Mouse (Mus musculus) neural tube, embryonic 13.5 days (tissue): ENCODE data around the gene Fbxo47. TPM values are rescaled to one million over a fixed set of nuclear protein-coding genes. Genes with fewer than 3 reads are reported as not detected.

Experiments
- ATAC-seq: fragments of 200-750 bp; cut with Nextera tagmentation; 2 replicates; pipeline ENCODE4 v1.8.0; 2017; ENCODE audit warnings: low read depth, mild to moderate bottlenecking, moderate TSS enrichment, moderate library complexity
- H3K27ac ChIP-seq: fragments of 300-500 bp; sonication (generic); replicated peaks from 2 replicates; pipeline ENCODE4 v1.5.1; 2015; ENCODE audit warnings: moderate library complexity, mild to moderate bottlenecking, inconsistent platforms
- H3K27me3 ChIP-seq: fragments of 300-500 bp; sonication (generic); 2 replicates; pipeline ENCODE4 v1.6.1; 2015; ENCODE audit warnings: mild to moderate bottlenecking, inconsistent platforms
- H3K36me3 ChIP-seq: fragments of 300-500 bp; sonication (generic); 2 replicates; pipeline ENCODE4 v1.6.1; 2015; ENCODE audit warnings: mild to moderate bottlenecking, inconsistent platforms
- H3K4me1 ChIP-seq: fragments of 300-500 bp; sonication (generic); replicated peaks from 2 replicates; pipeline ENCODE4 v1.6.1; 2015; ENCODE audit warnings: inconsistent platforms
- H3K4me2 ChIP-seq: fragments of 300-500 bp; sonication (generic); 2 replicates; pipeline ENCODE4 v1.6.1; 2015; ENCODE audit warnings: inconsistent platforms, mild to moderate bottlenecking, moderate library complexity
- H3K4me3 ChIP-seq: fragments of 300-500 bp; sonication (generic); 2 replicates; pipeline ENCODE4 v1.5.1; 2015; ENCODE audit warnings: mild to moderate bottlenecking, inconsistent platforms
- H3K9ac ChIP-seq: fragments of 300-500 bp; sonication (generic); 2 replicates; pipeline ENCODE4 v1.6.1; 2015; ENCODE audit warnings: moderate library complexity, mild to moderate bottlenecking, inconsistent platforms
- H3K9me3 ChIP-seq: fragments of 300-500 bp; sonication (generic); 2 replicates; pipeline ENCODE4 v1.6.1; 2016; ENCODE audit warnings: inconsistent platforms
- WGBS: fragments of 180-500 bp; shearing (Covaris S2); methylation state at CpG from one replicate; pipeline ENCODE4 v1.1.7; 2015; 5-methylcytosine and 5-hydroxymethylcytosine counted together
- polyA plus RNA-seq: library from polyadenylated mRNA; unstranded; fragments of >200 nt; fragmentation: Nextera tagmentation; extraction: Ambion mirVana; gene quantifications from 2 replicates; pipeline ENCODE4 v1.2.1, GENCODE M21; 2015

Gene Fbxo47
- polyA plus RNA-seq, 1 experiment from 2014 or later: 0.53 TPM

GRCm38 (mm10) chr11:97808621-97809234 lies 75.2 kb downstream of the Fbxo47 start:
- H3K27ac ChIP-seq: peak overlapping the region; percentile 61
- WGBS: 46% methylated on average over 5 of the region's 5 CpGs
- no peak overlapping the region for H3K4me3 ChIP-seq
- no peak overlapping the region for H3K9ac ChIP-seq
- H3K4me1 ChIP-seq: peaks cover 98% of the 10 kb centered on the region
- no peak for ATAC-seq
- H3K36me3 ChIP-seq: peaks cover 37% of the 10 kb centered on the region
- no peaks in the 10 kb centered on the region for H3K27me3 ChIP-seq
- no peak overlapping the region for H3K4me2 ChIP-seq
- H3K9me3 ChIP-seq: no peaks in the 10 kb centered on the region

GRCm38 (mm10) chr11:97808093-97808492 lies 75.9 kb downstream of the Fbxo47 start:
- no peak overlapping the region for H3K4me3 ChIP-seq
- H3K9me3 ChIP-seq: no peaks in the 10 kb centered on the region
- peaks cover 30% of the 10 kb centered on the region for H3K36me3 ChIP-seq
- H3K27ac ChIP-seq: peak overlapping the region; percentile 73; the same call in 1 of the 2 replicates
- H3K27me3 ChIP-seq: no peaks in the 10 kb centered on the region
- no peak overlapping the region for H3K9ac ChIP-seq
- ATAC-seq: no peak
- 55% methylated on average over 2 of the region's 2 CpGs for WGBS
- peaks cover 97% of the 10 kb centered on the region for H3K4me1 ChIP-seq
- no peak overlapping the region for H3K4me2 ChIP-seq

- no peak overlapping the region for H3K4me3 ChIP-seq
- peaks cover 30% of the 10 kb centered on the region for H3K36me3 ChIP-seq
- H3K4me2 ChIP-seq: no peak overlapping the region
- peak overlapping the region; percentile 73 for H3K27ac ChIP-seq
- WGBS: 52% methylated on average over 6 of the region's 6 CpGs
- peaks cover 97% of the 10 kb centered on the region for H3K4me1 ChIP-seq
- no peaks in the 10 kb centered on the region for H3K27me3 ChIP-seq
- no peak for ATAC-seq
- no peaks in the 10 kb centered on the region for H3K9me3 ChIP-seq
- no peak overlapping the region for H3K9ac ChIP-seq
These were observed 76.3 kb downstream of the Fbxo47 start for GRCm38 (mm10) chr11:97807626-97808025.

GRCm38 (mm10) chr11:97806613-97806964 lies 77.4 kb downstream of the Fbxo47 start:
- 0 out of 2 replicates have a peak overlapping the region, but pooled peaks have one; percentile 3 for H3K4me3 ChIP-seq
- H3K9me3 ChIP-seq: no peaks in the 10 kb centered on the region
- 64% methylated on average over 7 of the region's 7 CpGs for WGBS
- peak overlapping the region; percentile 46 for H3K4me2 ChIP-seq
- H3K27me3 ChIP-seq: no peaks in the 10 kb centered on the region
- H3K4me1 ChIP-seq: peaks cover 97% of the 10 kb centered on the region
- no peak for ATAC-seq
- H3K27ac ChIP-seq: peak overlapping the region; percentile 71
- H3K36me3 ChIP-seq: peaks cover 30% of the 10 kb centered on the region
- H3K9ac ChIP-seq: peak overlapping the region; percentile 57; the same call in 1 of the 2 replicates

GRCm38 (mm10) chr11:97805662-97806612 lies 78.0 kb downstream of the Fbxo47 start:
- ATAC-seq: peak; percentile 37; the same call in 1 of the 2 replicates
- WGBS: 42% methylated on average over 15 of the region's 15 CpGs
- H3K9me3 ChIP-seq: no peaks in the 10 kb centered on the region
- peak overlapping the region; percentile 57 for H3K9ac ChIP-seq
- H3K4me1 ChIP-seq: peaks cover 97% of the 10 kb centered on the region
- H3K36me3 ChIP-seq: peaks cover 30% of the 10 kb centered on the region
- H3K27me3 ChIP-seq: no peaks in the 10 kb centered on the region
- 0 out of 2 replicates have a peak overlapping the region, but pooled peaks have one; percentile 3 for H3K4me3 ChIP-seq
- peak overlapping the region; percentile 71 for H3K27ac ChIP-seq
- peak overlapping the region; percentile 46 for H3K4me2 ChIP-seq

- no peaks in the 10 kb centered on the region for H3K9me3 ChIP-seq
- peak overlapping the region; percentile 35 for H3K9ac ChIP-seq
- peak overlapping the region; percentile 46 for H3K4me2 ChIP-seq
- H3K4me3 ChIP-seq: no peak overlapping the region
- WGBS: 25% methylated on average over 9 of the region's 9 CpGs
- H3K36me3 ChIP-seq: peaks cover 30% of the 10 kb centered on the region
- H3K27ac ChIP-seq: peak overlapping the region; percentile 71
- no peak for ATAC-seq
- no peaks in the 10 kb centered on the region for H3K27me3 ChIP-seq
- H3K4me1 ChIP-seq: peaks cover 92% of the 10 kb centered on the region
These were observed 78.9 kb downstream of the Fbxo47 start for GRCm38 (mm10) chr11:97804841-97805661.

GRCm38 (mm10) chr11:97803847-97804246 lies 80.1 kb downstream of the Fbxo47 start:
- H3K4me2 ChIP-seq: 0 out of 2 replicates have a peak overlapping the region, but pooled peaks have one; percentile 7
- 83% methylated on average over 5 of the region's 5 CpGs for WGBS
- no peak overlapping the region; the same call in 1 of the 2 replicates for H3K27ac ChIP-seq

More at GRCm38 (mm10) chr11:97803847-97804246, 80.1 kb downstream of the Fbxo47 start:
- ATAC-seq: no peak
- H3K9me3 ChIP-seq: no peaks in the 10 kb centered on the region
- peaks cover 21% of the 10 kb centered on the region for H3K36me3 ChIP-seq
- no peaks in the 10 kb centered on the region for H3K27me3 ChIP-seq
- 0 out of 2 replicates have a peak overlapping the region, but pooled peaks have one; percentile 22 for H3K9ac ChIP-seq
- H3K4me1 ChIP-seq: peaks cover 80% of the 10 kb centered on the region
- H3K4me3 ChIP-seq: no peak overlapping the region

Other genes starting within 250 kb of the Fbxo47 start
- 3.2 and 3.4 TPM in 2 replicates for gene Mllt6, start 220.7 kb downstream of the Fbxo47 start, polyA plus RNA-seq
- gene Cisd3, start 198.3 kb downstream of the Fbxo47 start, polyA plus RNA-seq: 32.9 and 40.5 TPM in 2 replicates
- gene Pcgf2, start 183.7 kb downstream of the Fbxo47 start, polyA plus RNA-seq: 20.4 and 22.6 TPM in 2 replicates
- gene Psmb3, start 180.8 kb downstream of the Fbxo47 start, polyA plus RNA-seq: 444 and 473 TPM in 2 replicates
- 3.7 and 4.4 TPM in 2 replicates for gene Pip4k2b, start 139.4 kb downstream of the Fbxo47 start, polyA plus RNA-seq
- 18.8 and 19.1 TPM in 2 replicates for gene Cwc25, start 117.6 kb downstream of the Fbxo47 start, polyA plus RNA-seq
- 0.67 TPM in 1 of 2 replicates, not detected in the other for gene 1700001P01Rik, start 108.2 kb downstream of the Fbxo47 start, polyA plus RNA-seq
- gene Rpl23, start 101.7 kb downstream of the Fbxo47 start, polyA plus RNA-seq: 351 and 415 TPM in 2 replicates
- 114 and 123 TPM in 2 replicates for gene Lasp1, start 85.2 kb downstream of the Fbxo47 start, polyA plus RNA-seq
- gene B230217C12Rik, start 43.4 kb downstream of the Fbxo47 start, polyA plus RNA-seq: 31.0 and 32.3 TPM in 2 replicates
- gene Plxdc1, start 102.3 kb upstream of the Fbxo47 start, polyA plus RNA-seq: 0.71 and 0.74 TPM in 2 replicates
- 5.9 and 8.4 TPM in 2 replicates for gene Arl5c, start 112.0 kb upstream of the Fbxo47 start, polyA plus RNA-seq
- gene Cacnb1, start 138.9 kb upstream of the Fbxo47 start, polyA plus RNA-seq: 50.0 and 52.1 TPM in 2 replicates
- 660 and 722 TPM in 2 replicates for gene Rpl19, start 142.6 kb upstream of the Fbxo47 start, polyA plus RNA-seq
- gene Stac2, start 169.3 kb upstream of the Fbxo47 start, polyA plus RNA-seq: 12.5 and 13.9 TPM in 2 replicates